Mouse (Mus musculus) erythroblast, embryonic 14.5 days (primary cell): ENCODE results near the gene Exoc5.

Experiments used
- GATA1 ChIP-seq: IDR thresholded peaks from 2 replicates; pipeline ENCODE4 v1.6.1; 2012; ENCODE audit warnings: low read length, inconsistent platforms, mixed read lengths
- TAL1 ChIP-seq: IDR thresholded peaks from 3 replicates; pipeline ENCODE4 v1.6.1; 2012; ENCODE audit warnings: low read length, inconsistent platforms, mixed read lengths

DNA sequence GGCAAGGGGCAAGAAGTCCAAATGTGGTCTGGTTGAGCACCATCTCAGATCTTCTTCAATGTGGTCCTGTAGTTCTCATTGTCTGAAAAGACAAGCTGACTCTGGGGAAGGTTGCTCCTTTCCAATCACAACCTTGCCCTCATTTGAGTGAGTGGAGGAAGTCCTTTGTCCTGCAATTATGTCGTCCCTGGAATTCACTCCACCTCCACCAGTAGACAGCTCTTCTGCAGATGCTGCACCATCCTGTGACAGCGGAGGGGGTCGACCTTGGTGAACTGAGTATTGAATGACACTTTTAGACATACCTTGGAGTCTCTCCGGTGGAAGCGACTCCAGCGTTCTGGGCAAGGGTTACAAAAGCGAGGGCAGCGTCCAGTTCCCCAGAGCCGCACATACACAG lies 97.8 kb downstream of the Exoc5 start:
- TF ChIP-seq TAL1 (no peak), GATA1 (no peak)
